ENCODE assay signal across 9 mouse cellular contexts in genomic region chr17:88303991-88304390, GRCm38 (mm10).
DNase-seq lines count a peak whose midpoint lies in the region; ATAC-seq and TF ChIP-seq lines count a peak whose summit lies in the region.
"Had no signal": no experiment of that assay in that cellular context is flagged by ENCODE, and none has a peak within 500 bp of the region (broad histone marks: within the 10 kb centered on the region; RNA-seq: fewer than 3 reads in every experiment).

No protein-coding gene starts in this region.

- no peaks in the 10 kb centered on the region for H3K4me1 ChIP-seq in limb, embryonic 14.5 days (ENCODE audit: control insufficient read depth, insufficient read depth, low read length)
- H3K4me1 ChIP-seq in limb, embryonic 10.5 days, result no peaks in the 10 kb centered on the region
- H3K4me1 ChIP-seq: limb, embryonic 13.5 days had no signal

- no peaks in the 10 kb centered on the region for H3K9me3 ChIP-seq in limb, embryonic 14.5 days (ENCODE audit: control insufficient read depth, low read length)
- no peaks in the 10 kb centered on the region for H3K9me3 ChIP-seq in limb, embryonic 10.5 days (replicated peaks)

- H3K4me3 ChIP-seq in limb, embryonic 14.5 days (replicated peaks; ENCODE audit: low read length), result no peak overlapping the region
- H3K4me3 ChIP-seq in limb, embryonic 10.5 days, result no peak overlapping the region
- H3K4me3 ChIP-seq: limb, embryonic 13.5 days had no signal

- peak; percentile 15 for DNase-seq in limb, embryonic 14.5 days (ENCODE audit: low spot score)
- DNase-seq in limb, embryonic 10.5 days (ENCODE audit: low spot score), result no peak
- peak; percentile 70 for DNase-seq in R1 (ENCODE audit: low read depth, low spot score)
- DNase-seq in gastrocnemius, adult 18-20 months (ENCODE audit: low spot score), result peak; percentile 57
- DNase-seq in large intestine, adult 2 months (ENCODE audit: low read depth, low spot score), result peak; percentile 11
- no peak for DNase-seq in neural tube, embryonic 10.5 days (ENCODE audit: extremely low spot score, low spot score)
- DNase-seq in frontal cortex, postnatal 25 days (ENCODE audit: low spot score in 2 of 2), result no peak
- DNase-seq in layer of hippocampus, adult 11-12 months (ENCODE audit: low spot score), result no peak

- no peak overlapping the region for H3K4me2 ChIP-seq in limb, embryonic 14.5 days (replicated peaks; ENCODE audit: low read depth, low read length, severe bottlenecking)
- H3K4me2 ChIP-seq: limb, embryonic 13.5 days had no signal

- H3K27me3 ChIP-seq in limb, embryonic 14.5 days (ENCODE audit: control insufficient read depth, insufficient read depth, low read length), result no peaks in the 10 kb centered on the region
- no peaks in the 10 kb centered on the region for H3K27me3 ChIP-seq in limb, embryonic 10.5 days (ENCODE audit: low read depth, poor library complexity, severe bottlenecking)
- H3K27me3 ChIP-seq: limb, embryonic 13.5 days had no signal

- no peak overlapping the region for H3K27ac ChIP-seq in limb, embryonic 14.5 days (replicated peaks; ENCODE audit: low read depth, low read length)
- no peak overlapping the region for H3K27ac ChIP-seq in limb, embryonic 10.5 days
- H3K27ac ChIP-seq: limb, embryonic 13.5 days had no signal

- WGBS in limb, embryonic 14.5 days, result 48% methylated on average over 2 of the region's 2 CpGs
- WGBS in limb, embryonic 10.5 days, result 56% methylated on average over 2 of the region's 2 CpGs
- WGBS in large intestine, adult 2 months, result 56% methylated on average over 2 of the region's 2 CpGs

- no peak for ATAC-seq in limb, embryonic 14.5 days (ENCODE audit: low FRiP score, low read depth)

- no peak for TF ChIP-seq POLR2A in limb, embryonic 14.5 days (IDR thresholded peaks at IDR 0.05; ENCODE audit: borderline replicate concordance, extremely low read depth, insufficient read depth, insufficient read length)

- no peaks in the 10 kb centered on the region for H3K36me3 ChIP-seq in limb, embryonic 14.5 days (ENCODE audit: control insufficient read depth, insufficient read depth, low read length)
- H3K36me3 ChIP-seq in limb, embryonic 10.5 days, result no peaks in the 10 kb centered on the region
- H3K36me3 ChIP-seq: limb, embryonic 13.5 days had no signal

- H3K9ac ChIP-seq in limb, embryonic 14.5 days (ENCODE audit: low read depth, low read length, severe bottlenecking), result no peak overlapping the region
- H3K9ac ChIP-seq: limb, embryonic 13.5 days had no signal

Comparison
In these comparisons a context has a peak if more than half of its experiments do, and no peak if none do; other contexts are left out.
1. DNase-seq: peak in limb, embryonic 14.5 days (single experiment), R1 (single experiment), gastrocnemius, adult 18-20 months (single experiment) and large intestine, adult 2 months (single experiment); none in limb, embryonic 10.5 days (single experiment), neural tube, embryonic 10.5 days (single experiment), frontal cortex, postnatal 25 days (0 of 2) and layer of hippocampus, adult 11-12 months (single experiment).